Mouse (Mus musculus): ENCODE measurements around the gene Xrn2. TPM values are rescaled to one million over a fixed set of nuclear protein-coding genes. Genes with fewer than 3 reads are reported as not detected.

Gene Xrn2
- polyA plus RNA-seq (2014; fragmentation: Illumina TruSeq; extraction: RNeasy Lipid Tissue Mini Kit (QIAGEN cat#74804); ENCODE audit: low read depth, low replicate concordance): 104 TPM

DNA sequence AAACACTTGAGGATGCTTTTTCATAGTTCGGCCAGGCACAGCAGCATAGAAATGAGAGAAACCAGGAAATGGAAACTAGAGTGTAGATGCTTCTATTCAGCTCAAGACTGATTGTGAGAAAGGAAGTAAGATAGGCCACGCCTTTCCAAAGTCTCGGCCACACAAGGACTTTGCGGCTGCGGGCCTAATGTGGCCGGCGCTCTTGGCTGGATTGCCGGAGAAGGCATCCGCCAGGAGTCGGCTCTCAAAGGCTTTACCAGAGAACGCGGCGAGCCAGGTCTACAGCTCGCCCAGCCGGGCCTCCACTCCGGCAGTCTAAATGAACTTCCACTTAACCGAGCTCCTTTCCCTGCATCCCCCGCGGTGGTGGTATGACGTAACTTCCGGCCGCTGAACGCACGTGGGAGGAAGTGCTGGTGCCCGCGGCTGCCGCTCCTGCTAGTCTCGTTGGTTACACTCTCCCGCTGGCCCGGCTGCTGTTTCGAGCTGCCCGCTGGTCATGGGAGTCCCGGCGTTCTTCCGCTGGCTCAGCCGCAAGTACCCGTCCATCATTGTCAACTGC, at the start of gene Xrn2:
TSS of gene Xrn2 (plus strand) at position 374 of the 562 bp plus-strand sequence.

DNA sequence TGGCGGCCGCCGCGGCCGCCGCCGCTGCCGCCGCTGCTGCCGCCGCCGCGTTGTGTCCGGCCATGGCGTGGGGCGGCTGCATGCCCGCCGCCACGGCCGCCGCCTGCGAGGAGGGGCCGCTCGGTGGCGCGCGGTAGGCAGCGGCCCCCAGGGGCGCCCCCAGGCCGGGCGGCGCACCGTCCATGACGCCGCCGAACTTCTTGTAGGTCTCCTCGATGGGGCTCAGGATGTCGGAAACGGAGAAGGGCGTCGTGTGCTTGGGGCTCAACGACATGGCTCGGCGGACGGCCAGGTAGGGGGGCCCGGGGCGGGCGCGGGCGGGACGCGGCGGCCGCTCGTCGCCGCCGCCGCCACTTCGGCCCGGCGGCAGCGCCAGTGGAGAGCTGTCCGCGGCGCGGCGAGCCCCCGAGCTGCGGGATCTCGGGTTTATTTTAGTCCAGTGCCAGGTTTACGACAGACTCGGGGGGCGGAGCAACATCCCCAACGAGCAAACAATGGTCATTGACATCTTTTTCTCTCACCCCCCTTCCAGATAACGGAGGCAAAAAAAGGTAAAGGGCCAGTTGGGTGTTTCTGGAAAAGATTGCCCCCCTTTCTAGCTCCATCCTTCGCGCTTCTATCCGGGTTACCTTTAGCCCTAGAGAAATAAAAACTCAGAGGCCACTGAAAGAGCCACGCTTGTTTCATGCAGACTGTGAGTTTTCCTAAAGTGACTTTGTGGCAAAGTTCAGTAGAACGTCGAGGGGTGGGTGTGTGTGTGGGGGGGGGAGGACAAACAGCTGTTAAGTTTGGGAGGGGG, 72.5 kb downstream of the Xrn2 start, which contains the start of gene Nkx2-4:
TSS of gene Nkx2-4 (minus strand) at position 374 of the 799 bp plus-strand sequence.

Other genes starting within 250 kb of the Xrn2 start
- 79.5 TPM for gene Kiz, start 157.1 kb upstream of the Xrn2 start, polyA plus RNA-seq (2014; fragmentation: Illumina TruSeq; extraction: RNeasy Lipid Tissue Mini Kit (QIAGEN cat#74804); ENCODE audit: low read depth, low replicate concordance)
- gene Nkx2-4, start 72.4 kb downstream of the Xrn2 start, polyA plus RNA-seq (2014; fragmentation: Illumina TruSeq; extraction: RNeasy Lipid Tissue Mini Kit (QIAGEN cat#74804); ENCODE audit: low read depth, low replicate concordance): not detected
- gene Nkx2-2, start 181.2 kb downstream of the Xrn2 start, polyA plus RNA-seq (2014; fragmentation: Illumina TruSeq; extraction: RNeasy Lipid Tissue Mini Kit (QIAGEN cat#74804); ENCODE audit: low read depth, low replicate concordance): not detected